Mouse (Mus musculus) testis, adult 2 months (tissue): ENCODE data around the gene March11.

Source experiments
- CTCF ChIP-seq: fragments of 200-500 bp; IDR thresholded peaks from 2 replicates; pipeline ENCODE4 v1.5.1; 2012; ENCODE audit warnings: low read depth, mild to moderate bottlenecking, inconsistent platforms, low read length, moderate library complexity; ENCODE audit not compliant: control insufficient read depth, insufficient read depth, insufficient replicate concordance
- POLR2A ChIP-seq: fragments of 200-500 bp; IDR thresholded peaks from 2 replicates; pipeline ENCODE4 v1.6.1; 2012; ENCODE audit warnings: low read depth, mild to moderate bottlenecking, inconsistent platforms, low read length, moderate library complexity; ENCODE audit not compliant: control insufficient read depth

DNA sequence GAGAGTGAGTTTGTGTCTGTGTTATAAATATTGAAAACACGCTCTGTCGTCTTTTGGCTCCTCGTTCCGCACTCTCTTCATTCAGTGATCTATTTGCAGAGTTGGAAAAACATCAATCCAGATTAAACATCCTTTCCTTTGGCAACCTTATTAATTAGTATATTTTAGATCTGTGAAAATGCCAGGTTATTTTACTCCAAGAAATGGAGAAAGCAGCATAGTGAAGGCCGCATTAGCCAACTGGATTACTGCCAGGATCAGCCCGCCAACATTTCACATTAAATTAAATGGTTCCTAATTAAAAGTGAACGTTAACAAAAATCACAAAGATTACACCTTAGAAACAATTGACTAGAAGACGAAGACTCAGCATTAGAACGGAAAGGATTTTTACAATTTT lies 81.2 kb downstream of the March11 start:
- no peak for TF ChIP-seq CTCF
- no peak for TF ChIP-seq POLR2A
